Mouse (Mus musculus): ENCODE results near the gene Atp5g1. TPM values are rescaled to one million over a fixed set of nuclear protein-coding genes. Genes with fewer than 3 reads are reported as not detected.
"Not testable (repeated sequence)": the region's sequence is repeated elsewhere in the genome, so short reads cannot be mapped to it uniquely, and the experiment has no call there.

The Atp5g1 gene
- 100 to 1,000 TPM; 336 to 391 (median 363) TPM for polyA plus RNA-seq (2017; shearing (Covaris generic))

DNA sequence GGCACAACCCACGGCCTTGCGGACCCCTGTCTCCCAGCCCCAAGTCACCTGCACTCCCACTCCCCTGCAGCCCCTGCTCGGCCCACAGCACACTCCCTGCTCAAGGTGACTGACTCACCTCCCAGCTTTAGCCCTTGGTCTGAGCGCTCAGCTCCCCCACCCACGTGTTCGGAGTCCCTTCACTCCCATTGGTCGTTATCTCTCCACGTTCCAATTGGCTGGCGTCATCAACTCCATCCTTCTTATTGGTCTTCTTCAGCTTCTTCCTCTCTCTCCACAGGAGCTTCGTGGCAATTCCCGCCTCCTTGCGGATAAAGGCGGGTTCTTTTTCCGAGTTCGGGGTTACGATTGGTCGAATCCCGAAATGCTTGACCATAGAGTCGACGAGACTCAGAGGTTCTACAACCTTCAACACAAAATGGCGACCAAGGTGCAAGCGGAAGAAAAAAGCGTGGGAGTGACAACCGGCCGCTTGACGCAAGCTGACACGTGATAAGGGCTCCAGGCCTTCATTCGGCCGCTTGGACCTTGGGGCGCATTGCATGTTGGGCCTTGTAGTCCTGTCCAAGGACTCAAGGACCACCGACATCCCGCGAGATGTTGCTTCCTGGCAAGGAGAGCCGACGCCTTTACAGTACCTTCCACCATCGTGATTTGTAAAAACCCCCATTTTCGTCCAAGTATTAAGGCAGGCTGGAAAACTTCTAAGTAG lies at the start of gene Atp5g1:
TSS of gene Atp5g1 (minus strand) at position 162 of the 712 bp plus-strand sequence.
- ATAC-seq: peak; percentile 91

GRCm38 (mm10) chr11:96124052-96124914 lies 48.8 kb upstream of the Atp5g1 start:
- no peak for ATAC-seq

DNA sequence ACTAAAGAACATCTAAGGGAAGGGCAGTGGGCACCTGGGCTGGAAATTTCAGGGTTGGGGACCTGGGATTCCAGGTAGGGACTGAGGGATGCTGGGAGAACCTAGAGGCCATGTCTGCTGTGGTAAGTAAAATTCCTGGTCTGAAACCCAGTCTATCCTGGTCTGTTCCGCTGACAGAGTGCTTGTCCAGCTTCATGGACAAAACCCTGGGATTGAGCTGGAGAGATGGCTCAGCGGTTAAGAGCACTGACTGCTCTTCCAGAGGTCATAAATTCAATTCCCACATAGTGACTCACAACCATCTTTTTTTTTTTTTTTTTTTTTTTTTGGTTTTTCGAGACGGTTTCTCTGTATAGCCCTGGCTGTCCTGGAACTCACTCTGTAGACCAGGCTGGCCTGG lies 47.3 kb upstream of the Atp5g1 start:
- not testable (repeated sequence) for ATAC-seq

DNA sequence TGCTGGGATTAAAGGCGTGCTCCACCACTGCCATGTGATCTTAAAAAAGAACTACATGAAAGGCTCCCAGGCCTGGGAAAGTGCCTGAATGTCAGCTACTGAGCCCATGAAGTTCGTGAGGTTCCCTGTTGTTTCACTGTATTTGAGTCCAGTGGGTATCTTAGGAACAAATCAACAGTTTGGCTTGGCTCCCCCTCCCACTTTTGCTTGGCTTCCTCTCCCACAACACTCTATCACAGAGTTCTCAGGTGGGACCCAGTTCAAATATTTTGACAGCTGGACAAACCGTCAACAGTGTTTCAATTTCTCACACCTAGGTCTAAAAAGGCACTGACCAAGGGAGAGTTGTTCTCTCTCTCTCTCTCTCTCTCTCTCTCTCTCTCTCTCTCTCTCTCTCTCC lies 43.9 kb upstream of the Atp5g1 start:
- ATAC-seq: no peak

GRCm38 (mm10) chr11:96116925-96117324 lies 41.5 kb upstream of the Atp5g1 start:
- not testable (repeated sequence) for ATAC-seq

GRCm38 (mm10) chr11:96116116-96116515 lies 40.6 kb upstream of the Atp5g1 start:
- no peak for ATAC-seq

DNA sequence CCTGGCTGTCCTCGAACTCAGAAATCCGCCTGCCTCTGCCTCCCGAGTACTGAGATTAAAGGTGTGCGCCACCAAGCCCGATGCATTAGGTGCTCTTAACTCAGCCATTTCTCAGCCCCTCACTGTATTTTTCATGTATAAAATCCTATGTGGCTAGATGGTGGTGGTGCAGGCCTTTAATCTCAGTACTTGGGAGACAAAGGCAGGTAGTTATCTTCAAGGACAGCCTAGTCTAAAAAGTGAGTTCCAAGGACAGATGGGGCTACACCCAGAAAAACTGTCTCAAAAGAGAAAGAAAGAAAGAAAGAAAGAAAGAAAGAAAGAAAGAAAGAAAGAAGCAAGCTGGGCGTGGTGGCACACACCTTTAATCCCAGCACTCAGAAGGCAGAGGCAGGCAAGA lies 39.9 kb upstream of the Atp5g1 start:
- ATAC-seq: no peak

GRCm38 (mm10) chr11:96114077-96114476 lies 38.6 kb upstream of the Atp5g1 start:
- ATAC-seq: no peak

- no peak for ATAC-seq
Observed at GRCm38 (mm10) chr11:96111751-96112150, 36.3 kb upstream of the Atp5g1 start, which contains the start of gene Calcoco2. Calcoco2 (minus strand) TSS chr11:96111964.

GRCm38 (mm10) chr11:96110950-96111349 lies 35.5 kb upstream of the Atp5g1 start:
- not testable (repeated sequence) for ATAC-seq

DNA sequence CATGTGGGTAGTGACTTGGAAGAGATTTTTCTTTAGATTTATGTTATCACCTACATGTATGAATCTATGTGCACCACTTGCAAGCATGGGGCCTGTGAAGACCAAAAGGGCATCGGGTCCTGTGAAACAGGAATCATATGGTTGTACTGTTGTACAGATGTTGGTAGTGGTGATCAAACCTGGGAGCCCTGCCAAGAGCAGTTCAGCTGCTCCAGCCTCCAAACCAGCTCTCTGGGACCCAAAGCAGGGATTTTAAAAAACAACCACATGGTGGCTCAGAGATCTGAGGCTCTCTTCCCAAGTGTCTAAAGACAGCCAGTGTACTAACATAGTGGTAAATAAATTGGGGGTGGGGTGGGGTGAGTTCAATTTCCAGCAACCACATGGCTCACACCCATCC lies 32.9 kb upstream of the Atp5g1 start:
- no peak for ATAC-seq

GRCm38 (mm10) chr11:96093361-96093760 lies 17.9 kb upstream of the Atp5g1 start:
- no peak for ATAC-seq

- no peak for ATAC-seq
Observed at GRCm38 (mm10) chr11:96092674-96093291, 17.3 kb upstream of the Atp5g1 start.

- ATAC-seq: no peak
Observed at GRCm38 (mm10) chr11:96091073-96091472, 15.6 kb upstream of the Atp5g1 start.

- ATAC-seq: no peak
Observed at GRCm38 (mm10) chr11:96087981-96088380, 12.5 kb upstream of the Atp5g1 start.

DNA sequence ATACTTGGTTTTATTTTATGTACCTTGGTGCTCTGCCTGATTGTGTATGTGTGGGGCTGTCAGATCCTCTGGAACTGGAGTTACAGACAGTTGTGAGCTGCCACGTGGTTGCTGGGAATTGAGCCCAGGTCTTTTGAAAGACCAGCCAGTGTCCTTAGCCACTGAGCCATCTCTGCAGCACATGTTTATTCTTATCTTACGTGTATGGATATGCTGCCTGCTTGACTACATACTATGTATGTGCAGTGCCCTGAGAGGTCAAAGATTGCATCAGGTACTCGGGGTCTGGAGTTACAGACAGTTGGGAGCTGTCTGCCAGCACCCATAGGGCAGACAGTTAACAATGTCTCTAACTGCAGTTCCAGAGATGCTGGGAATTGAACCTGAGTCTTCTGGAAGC lies 7.2 kb upstream of the Atp5g1 start:
- ATAC-seq: no peak

- ATAC-seq: no peak
Observed at GRCm38 (mm10) chr11:96080736-96081135, 5.3 kb upstream of the Atp5g1 start.

DNA sequence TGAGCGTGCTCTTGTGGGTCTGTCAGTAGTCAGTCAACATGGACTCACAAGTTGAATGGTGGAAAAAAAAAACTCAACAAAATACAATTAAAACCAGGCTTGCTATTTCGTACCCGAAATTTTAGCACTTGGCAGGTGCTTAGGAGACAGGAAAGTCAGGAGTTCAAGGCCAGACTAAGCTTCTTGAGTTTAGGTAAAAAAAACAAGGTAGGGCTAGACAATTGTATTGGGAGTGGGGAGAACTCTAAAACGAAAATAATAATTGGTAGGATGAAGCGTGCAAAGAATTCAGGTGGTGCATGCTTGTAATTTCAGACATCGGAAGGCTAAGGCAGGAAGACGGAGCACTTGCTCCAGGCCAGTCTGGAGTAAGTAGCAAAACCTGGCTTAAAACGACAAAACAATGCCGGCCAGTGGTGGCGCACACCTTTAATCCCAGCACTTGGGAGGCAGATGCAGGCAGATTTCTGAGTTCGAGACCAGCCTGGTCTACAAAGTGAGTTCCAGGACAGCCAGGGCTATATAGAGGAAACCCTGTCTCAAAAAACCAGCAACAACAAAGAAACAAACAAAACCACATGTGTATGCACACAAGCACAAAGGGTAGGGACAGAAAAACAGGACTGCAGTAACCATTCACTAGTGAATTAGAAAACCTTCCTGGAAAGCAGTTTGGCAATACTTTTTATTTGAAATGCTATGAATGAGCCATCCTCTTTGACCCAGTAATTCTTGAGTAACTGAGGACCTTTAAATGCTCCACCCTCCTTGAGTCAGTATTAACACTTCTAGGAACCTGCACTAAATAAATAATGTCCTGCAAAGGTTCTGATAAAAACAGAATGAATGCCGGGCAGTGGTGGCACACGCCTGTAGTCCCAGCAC lies 993 bp upstream of the Atp5g1 start:
- no peak for ATAC-seq

GRCm38 (mm10) chr11:96075177-96075508 lies 327 bp downstream of the Atp5g1 start:
- ATAC-seq: no peak

GRCm38 (mm10) chr11:96074351-96075176 lies 906 bp downstream of the Atp5g1 start:
- ATAC-seq: no peak

GRCm38 (mm10) chr11:96073295-96073993 lies 2.0 kb downstream of the Atp5g1 start:
- no peak for ATAC-seq

Measured in inflammation-experienced regulatory T-cells, adult 6 months (primary cell).